Mouse (Mus musculus) lung, postnatal 0 days (tissue): Measurements from ENCODE around the gene Hck.

Source experiments
- CTCF ChIP-seq: IDR thresholded peaks from 2 replicates; pipeline ENCODE4 v1.5.1; 2016; ENCODE audit warnings: antibody characterized with exemption, mild to moderate bottlenecking
- EP300 ChIP-seq: IDR thresholded peaks from 2 replicates; pipeline ENCODE4 v1.6.1; 2016; ENCODE audit warnings: antibody characterized with exemption, mild to moderate bottlenecking, control low read depth

DNA sequence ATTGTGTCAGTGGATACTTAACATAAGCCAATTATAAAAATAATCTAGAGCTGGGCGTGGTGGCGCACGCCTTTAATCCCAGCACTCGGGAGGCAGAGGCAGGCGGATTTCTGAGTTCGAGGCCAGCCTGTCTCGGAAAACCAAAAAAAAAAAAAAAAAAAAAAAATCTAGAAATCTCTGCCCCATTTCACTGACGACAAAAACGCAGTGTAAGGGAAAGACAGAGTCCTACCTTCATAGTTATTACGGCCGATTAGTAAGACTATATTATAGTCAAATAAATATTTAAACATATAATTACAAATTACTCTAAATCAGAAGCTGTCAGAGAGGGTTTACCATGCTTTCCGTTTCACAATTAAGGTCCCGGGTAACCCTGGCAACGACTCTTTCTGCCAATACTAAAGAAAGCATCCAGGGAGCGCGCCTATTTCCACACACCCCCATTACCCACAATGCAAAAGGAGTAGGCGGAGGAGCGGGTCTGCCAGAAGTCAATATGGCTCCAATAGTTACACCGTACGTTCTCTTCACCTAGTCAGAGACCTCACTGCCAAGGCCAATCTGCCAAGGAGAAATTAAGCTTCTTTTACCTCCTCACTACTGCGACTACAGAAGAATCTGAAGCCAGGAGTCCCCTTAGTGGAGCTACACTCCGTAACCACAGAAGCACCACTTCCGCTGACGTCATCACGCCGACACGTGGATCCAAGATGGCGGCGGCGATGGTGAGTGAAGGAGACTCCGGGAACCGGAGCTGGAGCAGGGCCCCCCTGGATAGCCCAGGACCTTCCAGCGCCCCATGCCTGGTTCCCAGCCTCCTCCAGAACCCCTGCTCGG lies 52.8 kb downstream of the Hck start, which contains the start of gene Tm9sf4:
- TF ChIP-seq CTCF (no peak), EP300 (peak; percentile 69; the same call in 1 of the 2 replicates)
